Mouse (Mus musculus): ENCODE measurements around the gene Sox5.

Gene Sox5

DNA sequence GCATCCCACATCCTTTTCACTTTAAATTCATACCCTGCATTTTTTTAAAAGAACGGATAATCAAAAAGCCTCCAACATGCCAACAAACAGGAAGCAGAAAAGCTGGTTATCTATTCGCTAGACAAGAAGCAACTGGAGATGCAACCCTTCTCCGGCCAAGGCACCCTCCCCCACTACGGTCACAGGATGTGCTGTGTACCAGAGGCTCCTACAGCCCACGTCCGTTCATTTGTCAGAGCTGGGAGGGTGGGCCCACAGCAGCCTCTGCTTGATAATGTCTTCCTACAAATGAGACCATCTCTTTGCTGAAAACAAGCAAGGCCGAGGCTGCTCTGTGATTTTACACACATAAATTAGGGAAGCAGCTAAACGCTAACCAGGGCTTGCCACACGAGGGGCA, 69.9 kb downstream of the Sox5 start:
- peak; percentile 60 for DNase-seq (ENCODE audit: low spot score)

GRCm38 (mm10) chr6:144710816-144711215, 71.0 kb downstream of the Sox5 start:
- peak; percentile 21 for DNase-seq (ENCODE audit: low spot score)

- no peak for DNase-seq (ENCODE audit: low spot score)
Observed at GRCm38 (mm10) chr6:144709614-144710180, 72.1 kb downstream of the Sox5 start.

GRCm38 (mm10) chr6:144708410-144708809, 73.4 kb downstream of the Sox5 start:
- DNase-seq (ENCODE audit: low spot score): no peak

DNA sequence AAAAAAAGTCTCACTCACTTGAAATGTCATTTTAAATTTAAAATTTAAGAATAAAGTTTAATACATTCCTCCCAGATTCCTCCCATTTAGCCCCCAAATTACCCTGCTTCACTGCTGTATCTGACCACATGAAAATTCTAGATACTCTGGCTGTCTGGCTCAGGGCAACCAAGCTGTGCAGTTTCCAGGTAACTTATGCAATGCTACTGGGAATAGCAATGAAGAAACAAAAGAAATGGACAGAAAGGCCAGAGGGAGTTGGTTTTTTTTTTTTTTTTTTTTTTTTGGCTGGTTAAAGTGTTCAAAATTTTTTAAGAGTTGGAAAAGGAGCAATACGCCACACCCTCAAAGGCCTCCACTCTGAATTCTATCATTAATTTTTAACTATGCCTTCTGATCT, 73.8 kb downstream of the Sox5 start:
- no peak for DNase-seq (ENCODE audit: low spot score)

DNA sequence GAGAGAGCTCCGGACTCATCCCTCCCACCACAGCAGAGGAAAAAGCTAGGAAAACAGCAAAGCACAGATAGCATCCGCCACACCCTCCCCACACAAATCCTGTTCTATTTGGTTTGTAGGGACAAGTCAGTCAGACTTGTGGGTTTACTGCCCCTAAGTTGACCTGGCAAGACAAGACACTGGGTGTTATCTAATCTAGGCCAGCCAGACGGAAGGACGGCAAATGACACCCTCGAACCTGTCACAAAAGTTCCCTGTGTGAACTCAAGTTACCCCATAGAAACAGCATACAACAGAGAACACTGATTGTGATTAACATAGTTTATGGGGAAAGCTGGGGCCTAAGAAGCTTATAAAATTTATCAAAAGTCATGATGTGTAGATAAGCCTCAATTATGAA, 76.8 kb downstream of the Sox5 start:
- no peak for DNase-seq (ENCODE audit: low spot score)

DNA sequence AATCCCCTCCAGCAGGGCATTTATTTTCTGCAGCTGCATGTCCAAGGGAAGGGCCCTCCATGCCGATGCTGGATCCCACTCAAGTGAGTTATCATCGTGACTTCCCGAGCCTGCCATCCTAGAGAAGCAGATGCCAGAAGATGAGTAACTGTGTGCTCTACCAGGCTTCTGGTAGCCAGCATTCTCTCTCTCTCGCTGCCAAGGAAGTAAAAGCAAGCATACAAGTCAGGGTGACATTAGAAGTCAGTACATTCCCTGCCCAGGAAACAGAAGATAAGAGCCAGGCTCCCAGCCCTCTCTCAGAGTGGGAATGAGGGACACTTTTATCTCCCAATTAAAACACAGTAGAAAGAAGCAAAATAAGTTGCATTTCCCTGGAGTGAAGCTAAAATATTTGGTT, 86.1 kb downstream of the Sox5 start:
- peak; percentile 17 for DNase-seq (ENCODE audit: low spot score)

DNA sequence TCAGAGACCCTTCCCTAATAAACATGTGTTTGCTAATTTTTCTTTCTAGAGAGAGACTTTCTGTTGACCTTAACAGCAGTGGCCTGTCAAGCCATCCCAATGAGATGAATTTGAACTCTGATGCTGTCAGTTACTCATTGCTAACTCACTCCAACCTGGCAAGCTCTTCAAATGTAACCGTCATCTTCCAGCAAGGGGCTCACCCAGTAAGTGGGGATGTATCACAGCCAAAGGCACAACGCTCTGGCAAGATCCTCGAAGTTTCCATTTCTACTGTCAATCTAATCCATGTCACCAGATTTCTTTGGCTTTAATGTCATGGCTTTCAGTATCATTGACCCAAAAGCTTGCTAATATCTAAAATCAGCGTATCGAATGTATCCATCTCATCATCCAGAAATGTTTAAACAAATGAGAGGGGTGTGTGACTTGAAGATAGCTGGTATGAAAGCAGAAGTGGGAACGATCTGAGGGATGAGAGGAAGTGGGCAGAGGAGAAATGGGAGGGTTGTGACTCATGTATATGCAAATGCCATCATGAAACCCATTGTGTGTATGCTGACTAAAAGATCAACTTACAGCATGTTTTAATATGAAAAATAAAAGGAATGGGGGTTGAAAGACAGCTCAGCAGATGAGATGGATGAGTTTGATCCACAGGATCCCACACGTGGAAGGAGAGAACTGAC, 88.4 kb downstream of the Sox5 start:
- no peak for DNase-seq (ENCODE audit: low spot score)

DNA sequence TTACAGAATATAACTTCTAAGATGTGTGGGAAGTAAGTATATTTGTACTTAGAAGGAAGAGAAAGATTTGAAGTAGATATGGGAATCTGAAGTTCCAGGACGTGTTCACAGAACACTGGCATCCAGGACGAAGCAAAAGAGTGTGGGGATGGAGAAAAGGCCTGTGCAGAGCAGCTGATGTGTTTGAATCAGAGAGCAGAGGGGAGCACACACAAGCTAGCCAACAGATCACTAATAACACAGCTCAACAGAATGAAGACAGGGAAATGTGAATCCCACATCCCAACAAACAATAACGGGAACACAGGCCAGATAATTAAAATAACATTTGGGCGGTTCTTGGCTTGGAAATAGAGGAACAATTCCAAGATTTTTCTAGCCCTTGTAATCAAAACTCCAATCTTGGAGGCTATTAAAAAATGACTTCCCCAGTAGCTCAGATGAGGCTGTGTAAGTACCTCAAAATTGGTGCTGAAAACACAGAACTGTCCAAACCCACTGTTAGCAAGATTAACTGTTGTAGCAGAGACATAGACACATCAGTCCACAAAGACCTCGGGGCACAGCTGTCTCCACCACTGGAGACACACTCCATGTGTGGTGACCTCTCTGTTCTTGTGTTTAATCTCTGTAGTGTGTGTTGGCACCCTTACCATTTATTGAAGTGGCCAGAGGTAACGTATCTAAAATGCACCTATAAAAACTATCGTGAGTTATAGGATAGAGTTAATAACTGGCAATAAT, 90.3 kb downstream of the Sox5 start:
- DNase-seq (ENCODE audit: low spot score): no peak

GRCm38 (mm10) chr6:144689076-144689475, 92.7 kb downstream of the Sox5 start:
- no peak for DNase-seq (ENCODE audit: low spot score)

DNA sequence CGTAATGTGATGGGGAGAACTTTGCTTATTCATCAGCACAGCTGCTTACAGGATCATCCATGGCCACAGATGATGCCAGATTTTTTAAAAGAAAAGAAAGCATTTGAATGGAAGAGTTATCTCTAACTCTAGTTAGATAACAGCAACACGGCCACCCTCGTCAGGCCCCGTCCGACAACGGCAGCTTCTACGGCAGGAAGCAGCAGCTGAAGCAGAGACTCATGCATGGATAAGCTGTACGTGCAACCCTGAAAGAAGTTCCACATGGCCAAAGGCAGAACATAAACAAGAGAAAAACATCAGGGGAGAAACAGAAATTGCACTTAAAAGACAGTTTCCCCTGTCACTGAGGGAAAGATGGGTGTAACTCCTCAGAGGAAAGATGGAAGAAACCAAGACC, 94.1 kb downstream of the Sox5 start:
- DNase-seq (ENCODE audit: low spot score): no peak

DNA sequence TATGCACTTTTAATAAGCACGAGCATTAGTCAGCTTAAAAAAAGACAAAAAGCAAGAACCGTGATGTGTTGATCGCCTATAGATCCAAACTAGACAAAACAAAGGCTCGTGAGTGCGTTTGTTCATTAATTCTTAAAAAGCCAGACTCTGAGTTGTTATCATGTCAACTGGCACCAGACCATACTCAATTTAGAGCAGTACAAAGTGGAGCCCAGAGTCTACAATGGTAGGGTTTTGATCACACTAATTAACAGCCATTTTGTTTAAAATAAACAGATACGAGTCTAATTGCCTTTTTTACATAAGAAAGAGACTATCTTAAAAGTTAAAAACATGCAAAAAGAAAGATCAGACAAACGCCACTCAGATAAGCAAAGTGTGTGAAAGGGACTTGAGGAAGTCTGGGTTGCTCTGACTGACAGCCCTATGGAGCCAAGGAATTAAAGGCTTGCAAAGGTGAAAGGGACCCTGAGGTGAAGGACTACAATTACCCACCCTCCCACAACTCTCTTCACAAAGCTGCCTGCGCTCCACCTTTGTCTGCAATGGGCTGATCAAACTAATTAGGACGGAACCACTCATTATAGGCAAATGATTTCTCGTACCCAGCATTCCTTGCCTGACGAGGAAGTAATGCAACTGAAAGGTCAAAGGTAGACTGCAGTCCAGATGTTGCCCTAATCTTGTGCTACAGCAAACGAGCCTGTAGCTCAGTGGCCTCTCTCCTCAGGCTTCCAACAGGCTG, 100.6 kb downstream of the Sox5 start:
- no peak for DNase-seq (ENCODE audit: low spot score)

GRCm38 (mm10) chr6:144677491-144678133, 104.2 kb downstream of the Sox5 start:
- no peak for DNase-seq (ENCODE audit: low spot score)

GRCm38 (mm10) chr6:144675111-144675510, 106.7 kb downstream of the Sox5 start:
- no peak for DNase-seq (ENCODE audit: low spot score)

DNA sequence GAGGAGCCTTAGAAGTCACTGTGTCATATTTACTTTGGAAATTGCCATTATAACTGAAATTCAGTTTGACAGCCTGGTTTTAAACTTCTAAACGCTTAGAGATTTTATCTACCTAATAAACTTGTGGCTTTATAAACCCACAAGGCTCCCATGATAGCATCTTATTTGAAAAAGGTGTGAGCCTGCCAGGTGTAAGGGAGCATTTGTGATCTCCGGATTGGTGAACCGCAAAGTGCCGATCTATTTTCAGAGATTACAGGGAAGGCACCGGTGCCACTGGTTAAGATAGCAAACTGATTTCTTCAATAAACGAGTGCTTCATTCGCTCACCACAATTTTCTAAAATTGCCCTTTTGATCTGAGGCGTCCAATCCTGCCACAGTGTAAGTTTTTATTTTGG, 107.9 kb downstream of the Sox5 start:
- no peak for DNase-seq (ENCODE audit: low spot score)

- no peak for DNase-seq (ENCODE audit: low spot score)
Observed at GRCm38 (mm10) chr6:144670433-144671167, 111.2 kb downstream of the Sox5 start.

DNA sequence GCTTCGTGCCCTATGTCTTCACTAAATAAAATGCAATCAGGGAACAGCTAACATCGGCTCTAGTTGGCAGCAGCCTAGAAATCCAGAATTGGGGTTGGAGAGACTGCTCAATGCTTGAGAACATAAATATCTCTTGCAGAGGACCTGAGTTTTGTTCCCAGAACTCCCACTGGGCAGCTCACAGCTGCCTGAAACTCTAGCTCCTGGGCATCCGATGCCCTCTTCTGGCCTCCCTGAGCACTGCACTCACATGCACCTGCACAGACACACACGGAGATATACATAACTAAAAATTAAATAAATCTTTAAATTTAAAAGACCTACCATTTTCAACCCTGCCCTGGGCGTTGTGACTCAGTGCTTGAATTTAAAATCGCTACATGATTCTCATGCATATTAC, 115.2 kb downstream of the Sox5 start:
- DNase-seq (ENCODE audit: low spot score): no peak

- DNase-seq (ENCODE audit: low spot score): no peak
Observed at GRCm38 (mm10) chr6:144664765-144665164, 117.0 kb downstream of the Sox5 start.

GRCm38 (mm10) chr6:144663516-144664074, 118.2 kb downstream of the Sox5 start:
- DNase-seq (ENCODE audit: low spot score): no peak

DNA sequence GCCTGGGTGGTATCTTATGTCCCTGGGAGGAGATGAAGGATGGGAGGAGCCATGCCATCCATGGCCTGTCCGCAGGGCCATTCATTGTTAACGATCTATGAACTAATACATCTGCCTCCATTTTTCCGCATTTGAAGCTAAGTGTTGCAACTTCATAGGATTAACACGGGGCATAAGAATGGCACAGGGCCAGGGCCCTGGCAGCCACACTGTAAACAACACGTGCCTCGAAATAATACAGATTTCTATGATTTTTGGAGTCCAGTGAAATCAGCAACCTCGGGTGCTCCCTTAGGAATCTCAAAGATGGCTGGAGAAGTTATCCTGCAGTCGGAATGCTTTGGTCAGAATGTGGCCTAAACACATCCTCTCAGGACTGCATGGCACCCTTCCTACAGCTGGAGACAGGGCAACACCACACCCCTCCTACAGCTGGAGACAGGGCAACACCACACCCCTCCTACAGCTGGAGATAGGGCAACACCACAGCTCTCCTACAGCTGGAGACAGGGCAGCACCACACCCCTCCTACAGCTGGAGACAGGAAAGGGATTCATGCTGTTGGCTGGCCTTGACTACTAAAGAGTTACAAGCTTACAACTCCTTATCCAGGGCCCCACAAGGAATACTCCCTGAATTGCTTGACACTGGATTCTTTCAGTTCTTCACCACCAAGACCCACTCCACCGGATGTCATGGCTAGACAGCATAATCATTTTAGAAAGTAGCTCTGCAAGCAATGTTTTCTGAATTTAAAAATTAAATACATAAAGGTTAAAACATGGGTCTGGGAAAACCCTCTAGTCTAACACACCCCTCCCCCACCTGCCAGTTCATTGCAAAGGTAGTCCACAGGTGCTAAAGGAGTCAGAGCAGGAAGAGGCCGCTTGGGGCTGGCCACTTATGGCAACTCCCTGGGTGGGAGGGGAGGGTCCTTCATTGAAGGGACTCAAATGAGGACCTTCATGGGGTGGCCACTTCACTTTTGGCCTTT, 122.4 kb downstream of the Sox5 start:
- no peak for DNase-seq (ENCODE audit: low spot score)
